Mouse (Mus musculus): Measurements from ENCODE around the gene Tk2.
"Not testable (repeated sequence)": the region's sequence is repeated elsewhere in the genome, so short reads cannot be mapped to it uniquely, and the experiment has no call there.

Tk2 gene

DNA sequence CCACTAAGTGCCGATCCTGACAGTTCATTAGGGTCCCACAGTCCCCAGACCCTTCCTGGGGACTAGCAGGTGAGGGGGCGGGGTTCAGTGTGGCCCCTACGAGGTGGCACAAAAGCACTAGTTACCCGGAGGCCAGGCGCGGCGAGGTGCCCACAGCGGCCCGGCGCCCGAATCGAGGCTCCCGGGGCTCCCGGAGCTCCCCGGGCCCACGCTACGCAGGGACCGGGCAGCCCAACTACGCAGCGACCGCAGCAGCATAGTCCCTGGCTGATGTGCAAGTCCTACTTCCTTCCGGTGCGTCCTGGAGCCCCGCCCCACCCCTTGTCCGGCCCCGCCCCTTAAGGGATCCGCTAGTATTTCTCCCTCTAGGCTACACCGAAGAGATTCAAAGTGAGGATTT lies at the start of gene Tk2:
TSS of gene Tk2 (minus strand) at position 283 of the 400 bp plus-strand sequence.
- DNase-seq, result peak; percentile 83

DNA sequence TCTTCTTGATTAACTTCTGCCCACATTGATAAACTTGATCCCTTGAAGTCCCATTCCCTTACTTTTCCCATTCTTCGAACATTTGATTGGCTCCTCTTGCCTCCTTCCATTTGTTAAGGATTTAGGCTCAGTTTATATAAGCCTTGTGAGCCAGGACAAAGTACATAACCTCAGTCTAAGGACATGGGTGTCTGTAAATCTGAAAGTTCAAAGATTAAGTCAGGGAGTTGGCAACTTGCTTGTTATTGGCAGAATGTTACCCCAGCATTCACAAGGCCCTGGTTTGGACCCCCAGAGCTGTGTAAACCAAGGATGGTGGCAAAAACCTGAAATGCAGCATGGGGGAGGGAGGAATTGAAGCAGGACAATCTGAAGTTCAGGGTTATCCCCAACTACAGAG lies 46.0 kb upstream of the Tk2 start:
- DNase-seq, result no peak

DNA sequence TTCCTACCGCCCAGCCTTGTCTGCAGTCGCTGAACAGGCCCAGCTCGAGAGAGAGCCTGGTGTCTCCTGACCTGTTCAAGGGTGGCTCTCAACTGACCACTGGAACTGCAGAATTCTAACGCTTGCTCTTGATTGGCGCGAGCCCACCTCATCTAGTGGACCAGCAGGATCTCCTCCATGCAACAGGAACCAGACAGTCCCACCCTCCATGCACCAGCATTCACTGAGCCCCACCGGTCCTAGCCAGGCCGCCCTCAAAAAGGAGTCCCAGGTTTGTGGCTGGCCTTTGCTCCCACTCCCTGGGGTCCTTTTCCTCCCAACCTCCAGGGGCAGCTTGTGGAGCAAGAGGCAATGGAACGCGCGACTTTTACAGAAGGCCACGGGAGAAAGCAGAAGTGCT lies 44.7 kb upstream of the Tk2 start, which contains the start of gene Cmtm2a:
TSS of gene Cmtm2a (minus strand) at position 101 of the 400 bp plus-strand sequence.
- not testable (repeated sequence) for DNase-seq

DNA sequence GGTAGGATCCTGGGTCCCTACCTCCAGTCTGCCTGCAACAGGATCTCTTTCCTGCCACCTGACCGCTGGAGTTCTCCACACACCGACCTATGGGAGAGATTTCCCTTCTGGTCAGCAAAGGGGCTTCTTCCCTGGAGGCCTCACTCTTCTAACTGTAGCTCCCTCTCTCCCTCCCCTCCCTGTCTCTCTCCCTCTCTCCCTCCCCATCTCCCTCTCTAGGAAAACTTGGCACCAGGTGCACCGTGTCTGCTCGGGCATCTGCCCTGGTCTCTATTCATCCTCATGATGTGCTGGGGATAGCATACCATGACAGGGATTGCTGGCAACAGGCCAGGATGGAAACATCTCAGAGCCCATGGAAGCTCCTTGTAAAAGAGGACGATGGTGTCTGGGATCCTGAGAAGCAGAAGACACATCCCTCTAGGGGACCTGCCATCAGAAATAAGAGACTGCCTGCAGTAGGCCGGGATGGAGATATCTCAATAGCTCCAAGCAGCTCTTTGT lies 20.6 kb upstream of the Tk2 start:
- DNase-seq, result no peak

DNA sequence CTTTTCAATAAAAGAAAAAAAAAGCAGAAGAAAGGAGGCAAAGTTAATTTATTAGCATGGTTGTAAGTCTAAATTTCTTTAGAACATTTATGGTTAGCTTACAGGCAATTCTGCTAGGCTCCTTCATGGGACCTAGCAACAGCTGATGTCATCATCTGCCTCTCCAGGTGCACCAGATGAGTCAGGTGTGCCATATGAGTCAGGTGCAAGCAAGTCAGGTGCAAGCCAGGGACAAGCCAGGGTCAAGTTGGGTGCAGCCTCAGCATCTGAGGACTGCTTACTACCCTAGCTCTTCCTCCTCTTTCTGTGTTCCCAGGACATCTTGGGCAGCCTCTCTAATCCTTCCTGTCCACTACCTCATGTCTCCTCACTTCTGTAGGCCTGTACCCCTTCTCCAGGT lies 20.0 kb upstream of the Tk2 start:
- no peak for DNase-seq

DNA sequence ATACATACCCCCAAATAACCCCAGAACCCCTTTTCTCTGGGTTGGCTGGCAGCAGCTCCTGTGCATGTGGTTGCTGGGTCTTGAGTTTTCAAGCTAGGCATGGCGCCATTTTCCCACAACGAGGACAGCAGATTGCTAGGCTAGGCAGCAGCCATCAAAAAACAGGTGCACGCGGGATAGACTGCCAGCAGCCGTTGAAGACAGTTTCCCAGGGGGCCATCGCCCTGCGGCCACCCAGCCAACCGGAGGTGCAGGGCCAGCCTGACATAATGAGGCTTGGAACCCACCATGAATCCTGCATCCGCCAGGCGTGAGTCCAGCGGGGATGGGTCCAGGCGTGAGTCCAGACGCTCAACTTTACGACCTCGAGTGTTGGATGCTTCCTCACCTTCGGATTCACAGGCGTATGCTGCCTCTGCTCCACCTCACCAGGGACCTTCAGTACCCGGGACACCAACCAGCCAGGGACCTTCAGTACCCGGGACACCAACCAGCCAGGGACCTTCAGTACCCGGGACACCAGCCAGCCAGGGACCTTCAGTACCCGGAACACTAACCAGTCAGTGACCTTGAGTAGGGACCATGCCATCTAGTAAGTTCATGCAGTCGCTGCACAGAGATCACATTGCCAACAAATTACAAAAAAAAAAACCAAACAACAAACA lies 16.0 kb upstream of the Tk2 start:
- not testable (repeated sequence) for DNase-seq

DNA sequence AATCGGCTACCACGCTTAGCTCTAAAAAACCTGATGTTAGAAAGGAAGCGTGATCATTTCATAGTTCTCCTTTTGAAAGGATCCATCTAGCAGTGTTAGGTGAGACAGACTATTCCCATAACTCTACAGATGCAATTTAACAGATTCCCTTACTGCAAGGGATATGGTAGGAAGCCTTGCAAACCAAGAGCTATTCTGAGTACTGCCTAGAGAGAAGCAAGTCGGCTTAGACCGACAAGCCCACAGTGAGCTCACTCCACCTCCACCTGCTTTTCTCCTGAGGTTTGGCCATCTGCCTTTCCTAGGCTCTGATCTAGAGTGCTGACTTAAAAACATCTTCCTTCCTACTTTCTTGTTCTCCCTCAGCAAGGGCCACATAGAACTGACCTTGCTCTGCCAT lies 13.4 kb upstream of the Tk2 start:
- DNase-seq, result not testable (repeated sequence)

DNA sequence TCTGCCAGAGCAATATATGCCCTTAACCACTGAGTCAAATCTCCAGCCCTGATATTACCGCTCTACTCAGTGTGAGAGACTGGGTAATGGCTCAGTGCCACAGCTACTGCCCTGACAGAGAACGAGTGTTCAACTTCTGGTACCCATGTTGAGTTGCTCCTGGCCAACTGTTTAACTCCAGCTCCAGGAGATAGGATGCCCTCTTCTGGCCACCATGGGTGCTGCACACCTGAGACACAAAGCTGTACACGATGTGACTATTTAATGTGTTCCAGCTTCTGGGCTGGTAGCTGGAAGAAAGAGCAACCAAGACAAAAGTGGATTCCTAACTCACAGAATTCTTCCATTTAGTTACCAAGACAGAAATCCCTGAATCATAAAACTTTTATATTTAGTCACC lies 4.7 kb upstream of the Tk2 start:
- DNase-seq, result no peak

DNA sequence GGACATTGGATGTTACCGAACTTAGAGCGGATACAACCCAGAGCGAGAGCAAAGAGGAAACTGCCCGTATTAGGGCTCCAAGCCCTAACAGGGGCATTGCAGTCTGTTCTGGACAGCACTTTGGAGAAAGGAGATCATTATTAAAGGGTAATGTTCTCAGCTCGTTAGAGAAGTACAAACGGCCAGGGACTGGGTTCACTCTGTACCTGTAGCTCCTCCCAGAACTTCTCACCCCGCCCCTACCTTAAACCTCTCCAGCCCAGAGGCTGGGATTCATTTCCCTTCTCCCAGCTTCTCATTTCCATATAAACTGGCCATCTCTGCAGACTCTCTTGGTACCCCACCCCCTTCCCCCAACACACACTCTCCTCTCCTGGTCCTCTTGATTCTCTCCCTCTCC lies 3.1 kb upstream of the Tk2 start:
- DNase-seq, result no peak

DNA sequence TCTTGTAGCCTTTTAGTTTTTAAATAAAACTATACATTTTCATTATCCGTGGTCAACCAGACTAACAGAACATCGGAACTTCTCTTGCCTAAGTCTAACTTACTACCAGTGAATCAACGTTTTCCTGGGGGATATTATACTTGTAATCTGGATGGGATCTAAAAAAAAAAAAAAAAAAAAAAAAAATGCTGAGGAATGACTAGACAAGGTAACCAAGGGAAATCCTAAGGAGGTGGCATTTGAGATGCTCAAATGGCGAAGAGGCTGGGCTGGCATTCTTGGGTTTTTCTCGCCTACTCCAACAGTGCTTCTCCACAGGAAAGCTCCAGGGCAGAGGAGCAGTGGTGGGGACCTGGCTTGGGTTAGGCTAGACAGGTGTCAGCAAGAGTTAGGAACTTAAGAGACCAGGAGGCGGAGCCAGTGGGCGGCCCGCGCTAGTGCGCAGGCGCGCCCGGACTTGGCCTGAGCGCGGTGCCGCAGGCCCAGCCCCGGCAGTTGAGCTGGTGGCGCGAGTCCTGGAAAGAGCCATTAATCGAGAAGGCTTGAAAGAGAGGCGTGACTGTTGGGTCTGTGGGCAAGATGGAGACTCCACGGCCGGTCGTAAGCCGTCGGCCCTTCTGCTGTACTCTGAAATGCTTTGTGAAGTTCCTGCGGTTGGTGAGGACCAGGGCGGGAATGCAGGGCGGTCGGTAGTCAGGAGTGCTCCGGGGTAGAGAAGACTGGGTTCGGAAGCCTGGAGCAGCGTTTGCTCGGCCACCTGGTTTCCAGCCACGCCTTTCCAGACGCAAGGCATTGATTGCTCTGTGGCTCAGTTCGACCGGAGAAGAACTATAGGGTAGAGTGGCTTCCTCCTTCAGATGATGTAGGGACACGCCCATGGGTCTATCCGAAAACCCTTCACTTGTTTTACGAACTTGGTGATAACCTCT lies 2.3 kb upstream of the Tk2 start, which contains the start of gene Cklf:
TSS of gene Cklf (plus strand) at position 423 of the 929 bp plus-strand sequence.
- peak; percentile 86 for DNase-seq

DNA sequence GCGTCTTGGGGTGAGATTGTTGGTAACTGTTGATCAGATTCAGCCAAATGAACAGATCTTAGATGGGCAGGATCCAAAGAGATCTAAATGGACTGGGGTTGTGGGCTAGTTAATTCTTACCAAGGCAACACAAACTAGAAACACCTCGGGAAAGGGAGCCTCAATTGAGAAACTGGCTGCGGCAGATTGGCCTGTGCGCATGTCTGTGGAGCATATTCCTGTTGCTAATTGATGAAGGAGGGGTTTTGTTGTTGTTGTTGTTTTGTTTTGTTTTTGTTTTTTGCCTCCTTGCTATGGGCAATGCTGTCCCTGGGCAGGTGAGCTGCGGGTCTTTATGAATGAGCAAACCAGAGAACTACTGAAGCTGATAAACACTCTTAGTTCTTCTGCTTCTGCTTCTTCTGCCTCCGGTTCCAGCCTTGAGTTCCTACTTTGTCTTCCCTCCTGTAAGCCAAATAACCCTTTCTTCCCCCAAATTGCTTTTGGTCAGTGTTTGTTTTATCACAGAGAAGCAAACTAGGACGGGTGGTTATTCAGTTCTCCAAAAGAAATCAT lies 1.2 kb upstream of the Tk2 start:
- DNase-seq, result no peak

DNA sequence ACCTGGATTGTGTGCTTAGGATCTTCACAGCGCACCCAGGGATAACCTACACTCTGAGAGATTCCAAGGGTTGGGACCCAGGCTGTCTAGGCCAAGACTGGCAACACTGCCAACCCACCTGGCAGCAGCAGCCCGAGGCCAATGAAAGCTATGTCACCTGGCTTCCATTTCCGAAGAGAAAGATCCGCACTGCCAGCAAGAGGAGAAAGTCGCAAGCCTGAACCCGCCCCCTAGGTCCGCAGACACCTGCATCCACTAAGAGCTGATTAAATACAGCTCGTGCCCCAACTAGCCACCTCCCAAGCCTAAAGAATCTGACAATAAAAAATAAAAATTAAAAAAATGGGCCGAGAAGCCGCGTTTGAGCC lies 466 bp downstream of the Tk2 start:
- peak; percentile 14 for DNase-seq

DNA sequence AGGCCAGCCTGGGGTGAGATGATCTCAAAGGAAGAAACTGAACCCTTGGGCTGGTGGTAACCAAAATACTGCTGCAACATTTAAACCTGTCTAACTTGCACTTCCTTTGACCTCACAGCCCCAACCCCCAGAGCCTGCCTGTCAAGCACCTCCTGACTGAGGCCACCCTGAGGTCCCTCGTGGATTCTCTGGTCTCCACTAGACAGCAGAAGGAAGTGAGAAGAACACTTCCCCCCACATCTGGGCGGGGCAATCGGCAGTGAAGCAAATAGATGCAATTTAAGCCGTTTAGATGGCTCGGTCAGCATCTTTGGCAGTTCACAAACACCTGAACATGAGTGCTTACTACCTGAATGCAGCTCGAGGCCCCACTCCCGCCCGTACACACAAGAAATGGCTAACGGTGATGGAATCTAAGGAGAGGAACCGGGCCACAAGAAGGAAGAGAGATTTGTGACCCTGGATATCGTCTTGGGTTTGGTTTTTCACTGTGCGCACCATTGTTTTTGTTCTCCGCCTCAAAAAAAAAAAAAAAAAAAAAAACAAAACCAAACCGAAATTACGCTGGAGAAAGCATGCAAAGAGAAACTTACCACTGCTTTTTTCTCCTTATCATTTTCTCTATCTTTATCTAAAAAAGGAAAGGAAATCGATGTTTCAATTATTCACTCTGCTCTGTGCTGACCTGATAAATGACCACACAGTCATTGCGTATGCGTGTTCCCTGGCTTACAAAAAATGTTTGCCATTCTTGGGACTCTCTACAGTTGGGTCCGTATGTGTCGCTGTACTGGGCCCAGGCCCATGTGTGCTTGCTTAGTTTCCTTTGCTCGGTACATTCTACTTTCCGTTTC lies 1.1 kb downstream of the Tk2 start:
- DNase-seq, result peak; percentile 39

DNA sequence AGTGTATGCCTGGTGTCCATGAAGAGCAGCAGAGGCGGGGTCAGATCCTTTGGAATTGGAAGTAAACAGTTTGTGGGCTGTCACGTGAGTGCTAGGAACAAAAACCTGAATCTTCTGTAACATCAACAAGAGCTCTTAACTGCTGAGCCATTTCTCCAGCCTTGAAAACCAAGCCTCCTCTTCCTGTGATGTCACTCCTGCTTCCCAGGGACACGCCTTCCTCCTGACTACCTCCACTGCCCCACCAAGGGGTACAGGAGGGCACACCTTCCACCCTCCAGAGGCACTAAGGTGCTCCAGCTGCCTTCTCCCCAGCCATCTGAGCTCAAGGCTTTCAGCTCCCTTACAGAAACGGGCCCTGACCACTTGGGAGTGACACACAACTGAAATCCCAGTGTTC lies 1.7 kb downstream of the Tk2 start:
- DNase-seq, result no peak

DNA sequence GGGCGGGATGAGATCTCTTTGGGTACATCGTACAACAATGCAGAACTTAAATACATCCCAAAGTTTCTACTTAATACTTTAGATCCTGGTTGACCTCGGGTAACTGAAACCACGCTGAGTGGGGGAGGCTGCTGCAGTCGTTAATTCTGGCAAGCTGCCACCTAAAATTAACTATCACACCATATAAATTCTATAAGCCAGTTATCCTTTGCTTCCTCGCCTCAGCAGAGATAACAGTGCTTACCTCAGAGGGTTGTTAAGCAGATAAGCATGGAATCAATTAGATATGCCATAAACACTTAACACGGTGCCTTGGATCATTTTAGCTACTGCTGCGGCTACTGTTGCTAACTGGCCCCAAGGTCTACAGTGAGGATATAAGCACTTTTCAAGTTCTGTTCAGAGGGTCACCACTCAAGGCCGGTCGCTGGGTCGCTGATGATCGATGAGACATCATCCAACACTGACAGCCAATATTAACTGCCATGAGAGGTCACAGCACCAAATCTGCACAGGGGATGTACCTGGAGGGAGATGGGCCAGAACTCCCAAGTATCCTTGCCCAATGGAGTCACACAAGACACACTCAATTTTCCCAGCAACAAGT lies 6.2 kb downstream of the Tk2 start:
- no peak for DNase-seq

DNA sequence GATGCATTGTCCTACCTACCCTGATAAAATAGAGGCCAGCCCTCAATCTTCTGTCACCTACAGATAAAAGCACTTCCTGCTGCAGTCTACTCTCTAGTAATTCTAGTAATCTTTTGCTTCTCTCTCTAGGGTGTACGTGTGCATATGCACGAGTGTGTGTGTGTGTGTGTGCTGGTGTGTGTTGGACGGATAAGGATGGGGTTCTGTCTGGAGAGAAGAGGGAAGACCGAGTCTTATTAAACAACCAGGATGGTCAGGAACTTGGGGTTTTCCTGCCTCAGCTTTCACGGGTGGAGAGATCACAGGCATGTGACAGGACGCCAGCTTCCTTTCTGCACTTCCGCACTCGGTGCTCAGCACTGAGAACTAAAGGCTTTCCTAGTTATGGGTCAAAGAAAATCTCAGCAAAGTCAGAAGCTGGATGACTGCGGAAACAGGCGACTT lies 8.9 kb downstream of the Tk2 start:
- no peak for DNase-seq

DNA sequence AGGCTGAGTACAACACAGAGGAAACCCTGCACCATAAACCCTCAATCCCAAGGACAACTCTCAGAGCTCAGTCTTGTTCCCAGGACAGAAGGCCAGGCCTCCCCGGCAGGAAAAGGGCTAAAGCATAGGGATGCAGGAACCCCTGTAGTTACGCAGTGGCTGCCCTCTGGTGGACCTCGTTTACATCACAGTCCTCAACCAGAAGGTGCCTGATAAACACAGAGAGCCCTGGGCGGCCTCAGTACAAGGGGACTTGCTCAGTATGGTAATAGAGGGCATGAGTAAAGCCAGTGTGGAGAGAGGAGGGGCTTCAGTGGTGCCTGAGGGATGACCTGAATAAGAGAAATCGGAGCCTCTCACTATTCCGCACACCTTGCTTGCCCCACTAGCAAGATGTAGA lies 13.8 kb downstream of the Tk2 start:
- no peak for DNase-seq

DNA sequence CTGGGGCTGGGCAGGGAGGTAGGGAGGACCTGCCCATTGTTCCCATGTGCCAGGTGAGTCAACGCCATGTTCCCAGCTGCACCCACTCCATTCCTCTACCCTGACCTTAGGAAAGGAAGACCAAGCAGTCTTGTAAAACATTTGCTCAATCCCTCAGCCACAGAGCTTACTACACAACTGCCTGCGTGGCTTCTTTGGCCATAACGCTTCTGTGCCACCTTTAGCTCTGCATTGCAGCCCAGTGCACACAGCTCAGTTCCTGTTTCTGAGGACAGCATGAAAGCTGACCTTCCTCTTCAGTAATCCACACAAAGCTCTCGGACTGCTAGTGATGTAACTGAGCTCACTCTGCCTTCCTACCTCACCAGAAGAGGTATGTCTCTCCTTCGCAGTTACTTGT lies 15.4 kb downstream of the Tk2 start:
- DNase-seq, result no peak

DNA sequence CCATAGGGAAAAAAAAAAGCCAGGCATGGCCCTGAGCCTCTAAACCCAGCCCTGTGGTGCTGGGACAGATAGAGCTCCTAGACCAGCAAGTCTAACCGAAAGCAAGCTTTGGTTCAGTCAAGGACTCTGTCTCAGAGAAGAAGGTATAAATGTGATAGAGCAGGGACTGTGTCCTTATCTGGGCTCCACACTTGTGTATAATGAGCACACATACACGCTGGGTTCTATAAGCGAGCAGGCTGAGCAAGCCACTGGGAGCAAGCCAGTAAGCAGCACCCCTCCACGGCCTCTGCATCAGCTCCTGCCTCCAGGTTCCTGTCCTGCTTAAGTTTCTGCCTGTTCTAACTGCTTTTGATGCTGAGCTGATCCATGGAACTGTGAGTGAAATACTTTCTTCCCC lies 16.3 kb downstream of the Tk2 start:
- no peak for DNase-seq

DNA sequence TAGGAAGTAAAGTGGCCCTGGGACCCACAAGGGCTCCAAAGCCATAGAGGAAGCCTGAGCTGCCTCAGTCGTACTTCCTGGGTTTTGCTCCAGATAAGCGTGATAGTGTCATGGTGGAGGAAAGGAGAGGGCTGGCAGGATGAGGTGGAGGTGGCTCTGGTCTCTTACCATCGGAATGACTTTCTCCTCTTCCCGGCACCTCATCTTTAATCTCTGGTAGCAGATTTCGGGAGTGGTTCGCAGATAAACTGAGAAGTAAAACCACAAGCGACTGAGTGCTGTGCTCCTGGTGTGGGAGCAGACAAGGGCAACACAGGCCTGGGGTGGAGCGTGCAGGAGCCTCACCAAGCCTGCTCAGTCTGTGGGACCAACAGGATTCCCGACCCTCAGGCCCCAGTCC lies 18.0 kb downstream of the Tk2 start:
- DNase-seq, result no peak

DNA sequence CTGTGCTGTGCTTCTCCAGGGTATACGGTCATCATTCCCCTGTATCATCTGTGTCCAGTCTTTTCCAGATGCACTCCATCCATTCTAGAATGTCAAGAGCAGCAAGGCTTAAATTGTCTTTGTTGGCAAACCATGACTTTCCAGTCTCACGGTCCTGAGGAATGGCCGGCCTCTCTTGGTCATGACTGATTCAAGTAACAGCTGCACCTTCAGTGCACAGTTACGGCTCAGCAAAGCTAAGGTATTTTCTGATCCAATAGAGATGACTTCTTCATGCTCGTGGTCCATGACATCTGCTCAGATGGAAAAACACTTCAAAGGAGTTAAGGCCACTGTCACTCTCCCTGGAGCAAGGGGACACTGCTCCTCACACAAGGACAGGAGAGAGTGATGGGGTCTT lies 21.3 kb downstream of the Tk2 start:
- no peak for DNase-seq

DNA sequence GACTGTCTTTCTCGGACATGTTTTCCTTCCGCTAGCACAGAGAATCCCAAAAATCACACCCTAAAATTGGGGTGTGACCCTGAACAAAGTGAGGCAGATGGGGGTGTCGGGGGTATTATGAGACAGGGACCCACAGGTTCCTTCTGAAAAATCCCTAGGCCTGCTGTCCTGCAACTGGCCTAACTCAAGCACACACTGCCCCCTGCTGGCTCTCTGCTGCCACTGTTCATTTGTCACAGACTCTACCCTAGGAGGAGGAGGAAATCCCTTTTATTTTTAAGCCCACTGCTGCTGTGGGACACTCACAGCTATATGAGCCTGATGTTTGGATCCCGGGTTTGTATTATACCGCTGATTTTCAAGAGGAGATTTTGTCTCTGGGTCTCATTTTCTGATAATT lies 28.6 kb downstream of the Tk2 start:
- peak; percentile 83 for DNase-seq
